Mouse (Mus musculus) ES-Bruce4 (cell line): ENCODE results near the gene Slc43a2. TPM values are rescaled to one million over a fixed set of nuclear protein-coding genes. Genes with fewer than 3 reads are reported as not detected.
"Not testable (repeated sequence)": the region's sequence is repeated elsewhere in the genome, so short reads cannot be mapped to it uniquely, and the experiment has no call there.

Source experiments
- H3K27ac ChIP-seq: 2 replicates; pipeline ENCODE4 v1.5.1; 2012; ENCODE audit warnings: low read length, inconsistent platforms; ENCODE audit not compliant: insufficient read depth
- H3K27me3 ChIP-seq: 2 replicates; pipeline ENCODE4 v1.6.1; 2012; ENCODE audit warnings: mild to moderate bottlenecking, low read length, inconsistent platforms; ENCODE audit not compliant: control insufficient read depth, poor library complexity, insufficient read depth, severe bottlenecking
- H3K36me3 ChIP-seq: 2 replicates; pipeline ENCODE4 v1.6.1; 2012; ENCODE audit warnings: inconsistent platforms, mild to moderate bottlenecking, low read length, moderate library complexity; ENCODE audit not compliant: control insufficient read depth, poor library complexity, insufficient read depth, severe bottlenecking
- H3K4me1 ChIP-seq: one replicate; pipeline ENCODE4 v1.8.1; 2011; ENCODE audit warnings: low read length; ENCODE audit not compliant: control insufficient read depth, insufficient read depth
- H3K4me3 ChIP-seq: 2 replicates; pipeline ENCODE4 v1.5.1; 2011; ENCODE audit warnings: low read depth, mild to moderate bottlenecking, low read length
- H3K9ac ChIP-seq: 2 replicates; pipeline ENCODE4 v1.6.1; 2012; ENCODE audit warnings: low read depth, mild to moderate bottlenecking, inconsistent platforms; ENCODE audit not compliant: poor library complexity, severe bottlenecking
- H3K9me3 ChIP-seq: replicated peaks from 2 replicates; pipeline ENCODE4 v1.6.1; 2012; ENCODE audit warnings: mild to moderate bottlenecking, low read length, inconsistent platforms; ENCODE audit not compliant: control insufficient read depth, poor library complexity, insufficient read depth, severe bottlenecking
- CTCF ChIP-seq: IDR thresholded peaks from one replicate; pipeline ENCODE4 v1.8.1; 2011; ENCODE audit warnings: low read depth, low read length
- EP300 ChIP-seq: IDR thresholded peaks from 2 replicates; pipeline ENCODE4 v1.6.1; 2011; ENCODE audit warnings: low read depth, low read length; ENCODE audit not compliant: insufficient read depth
- POLR2A ChIP-seq: IDR thresholded peaks from one replicate; pipeline ENCODE4 v1.8.1; 2011; ENCODE audit warnings: low read length; ENCODE audit not compliant: insufficient read depth
- polyA plus RNA-seq: library from polyadenylated mRNA; stranded (reverse); fragments of >200 nt; gene quantifications from 2 replicates; pipeline ENCODE4 v1.2.4, GENCODE M21; 2011; ENCODE audit warnings: low read depth; ENCODE audit not compliant: missing spikeins, insufficient read depth, insufficient read length

Gene Slc43a2
- polyA plus RNA-seq, 1 experiment = 11.3 TPM

GRCm38 (mm10) chr11:75556006-75556405 is 24.5 kb downstream of the Slc43a2 start:
- not testable (repeated sequence) for H3K4me1 ChIP-seq, H3K27ac ChIP-seq, H3K9ac ChIP-seq, H3K4me3 ChIP-seq, H3K9me3 ChIP-seq, H3K27me3 ChIP-seq, H3K36me3 ChIP-seq
- peak; percentile 14 for TF ChIP-seq CTCF

GRCm38 (mm10) chr11:75557142-75557541 is 25.6 kb downstream of the Slc43a2 start:
- Histone ChIP-seq H3K36me3 (no peaks in the 10 kb centered on the region), H3K9me3 (no peaks in the 10 kb centered on the region), H3K27ac (peak overlapping the region; percentile 23; the same call in 1 of the 2 replicates), H3K4me3 (no peak overlapping the region), H3K27me3 (no peaks in the 10 kb centered on the region), H3K9ac (peak overlapping the region; percentile 14; the same call in 1 of the 2 replicates), H3K4me1 (peaks cover 4% of the 10 kb centered on the region)
- TF ChIP-seq CTCF (no peak), EP300 (no peak), POLR2A (no peak)

GRCm38 (mm10) chr11:75558101-75558500 is 26.6 kb downstream of the Slc43a2 start:
- H3K9me3 ChIP-seq = no peaks in the 10 kb centered on the region
- no peak overlapping the region for H3K27ac ChIP-seq
- H3K27me3 ChIP-seq = no peaks in the 10 kb centered on the region
- H3K9ac ChIP-seq = no peak overlapping the region
- no peak for TF ChIP-seq EP300
- TF ChIP-seq POLR2A = no peak
- TF ChIP-seq CTCF = peak; percentile 46
- no peaks in the 10 kb centered on the region for H3K36me3 ChIP-seq
- H3K4me3 ChIP-seq = no peak overlapping the region
- peaks cover 1% of the 10 kb centered on the region for H3K4me1 ChIP-seq

- Histone ChIP-seq H3K9me3 (no peaks in the 10 kb centered on the region), H3K4me3 (no peak overlapping the region), H3K27me3 (no peaks in the 10 kb centered on the region), H3K27ac (no peak overlapping the region), H3K4me1 (peaks cover 1% of the 10 kb centered on the region), H3K9ac (no peak overlapping the region), H3K36me3 (no peaks in the 10 kb centered on the region)
- TF ChIP-seq POLR2A (no peak), CTCF (no peak), EP300 (no peak)
Measured at GRCm38 (mm10) chr11:75559870-75560504, 28.5 kb downstream of the Slc43a2 start.

- no peak overlapping the region for H3K27ac ChIP-seq
- TF ChIP-seq POLR2A (no peak), EP300 (no peak), CTCF (no peak)
- H3K9ac ChIP-seq = no peak overlapping the region
- H3K9me3 ChIP-seq = no peaks in the 10 kb centered on the region
- H3K36me3 ChIP-seq = no peaks in the 10 kb centered on the region
- peaks cover 1% of the 10 kb centered on the region for H3K4me1 ChIP-seq
- no peak overlapping the region for H3K4me3 ChIP-seq
- no peaks in the 10 kb centered on the region for H3K27me3 ChIP-seq
Measured at GRCm38 (mm10) chr11:75560530-75561409, 29.3 kb downstream of the Slc43a2 start.

- no peaks in the 10 kb centered on the region for H3K36me3 ChIP-seq
- no peak overlapping the region for H3K27ac ChIP-seq
- H3K9me3 ChIP-seq = no peaks in the 10 kb centered on the region
- H3K9ac ChIP-seq = no peak overlapping the region
- no peaks in the 10 kb centered on the region for H3K27me3 ChIP-seq
- H3K4me3 ChIP-seq = no peak overlapping the region
- peaks cover 1% of the 10 kb centered on the region for H3K4me1 ChIP-seq
- no peak for TF ChIP-seq POLR2A
- no peak for TF ChIP-seq EP300
- TF ChIP-seq CTCF = no peak
Measured at GRCm38 (mm10) chr11:75561410-75561791, 29.9 kb downstream of the Slc43a2 start.
